Mouse (Mus musculus): Measurements from ENCODE around the gene Lrp6. TPM values are rescaled to one million over a fixed set of nuclear protein-coding genes. Genes with fewer than 3 reads are reported as not detected.

Gene Lrp6
- polyA plus RNA-seq, 1 experiment from 2014 or later: 19.7 TPM

Other genes with a start within 250 kb of the Lrp6 start
- gene Bcl2l14, start 170.6 kb downstream of the Lrp6 start, polyA plus RNA-seq (2014; fragmentation: Nextera tagmentation; extraction: Ambion mirVana): 0.09 TPM in 1 of 2 replicates, not detected in the other
- gene Mansc1, start 65.5 kb upstream of the Lrp6 start, polyA plus RNA-seq (2014; fragmentation: Nextera tagmentation; extraction: Ambion mirVana): 0.71 and 1.2 TPM in 2 replicates
- 51.5 and 53.6 TPM in 2 replicates for gene Borcs5, start 72.5 kb upstream of the Lrp6 start, polyA plus RNA-seq (2014; fragmentation: Nextera tagmentation; extraction: Ambion mirVana)
- 3.5 and 7.8 TPM in 2 replicates for gene Dusp16, start 225.7 kb upstream of the Lrp6 start, polyA plus RNA-seq (2014; fragmentation: Nextera tagmentation; extraction: Ambion mirVana)

Measured in neural tube, embryonic 14.5 days (tissue).